Mouse (Mus musculus): ENCODE results near the gene Arl5c. TPM values are rescaled to one million over a fixed set of nuclear protein-coding genes. Genes with fewer than 3 reads are reported as not detected.

Arl5c gene
- total RNA-seq, 4 experiments from 2014 or later: 0.59 to 1.5 (median 1.3) TPM

Small RNA genes within 50 kb of the gene (microRNA-seq; reads per million reads assigned to microRNA genes)
- gene Gm22461 (0 reads per million in 2 experiments), gene Gm27597 (0 reads per million in 2 experiments)

Other genes starting within 250 kb of the Arl5c start
- gene Cwc25, start 229.6 kb downstream of the Arl5c start, total RNA-seq (2022): 10 to 100 TPM; 18.6 to 22.2 (median 20.6) TPM
- 1 to 10 TPM in 1 of 4 experiments, under 1 TPM in 2, not detected in 1; 0.93 to 1.4 (median 0.98) TPM for gene 1700001P01Rik, start 220.3 kb downstream of the Arl5c start, total RNA-seq (2022)
- 100 to 1,000 TPM; 304 to 481 (median 389) TPM for gene Rpl23, start 213.7 kb downstream of the Arl5c start, total RNA-seq (2022)
- 100 to 1,000 TPM; 102 to 109 (median 104) TPM for gene Lasp1, start 197.2 kb downstream of the Arl5c start, total RNA-seq (2022)
- 10 to 100 TPM; 58.6 to 70.2 (median 68.1) TPM for gene B230217C12Rik, start 155.4 kb downstream of the Arl5c start, total RNA-seq (2022)
- gene Fbxo47, start 112.0 kb downstream of the Arl5c start, total RNA-seq (2022): 1 to 10 TPM; 1.9 to 4.6 (median 2.4) TPM
- 10 to 100 TPM; 18.0 to 21.1 (median 19.8) TPM for gene Plxdc1, start 9.7 kb downstream of the Arl5c start, total RNA-seq (2022)
- gene Cacnb1, start 26.9 kb upstream of the Arl5c start, total RNA-seq (2022): 100 to 1,000 TPM; 123 to 145 (median 134) TPM
- gene Rpl19, start 30.5 kb upstream of the Arl5c start, total RNA-seq (2022): 100 to 1,000 TPM; 520 to 711 (median 600) TPM
- gene Stac2, start 57.3 kb upstream of the Arl5c start, total RNA-seq (2022): 10 to 100 TPM; 47.7 to 56.4 (median 52.4) TPM
- gene Fbxl20, start 154.2 kb upstream of the Arl5c start, total RNA-seq (2022): 10 to 100 TPM; 35.0 to 49.9 (median 41.5) TPM
- gene Med1, start 197.1 kb upstream of the Arl5c start, total RNA-seq (2022): 10 to 100 TPM; 42.9 to 57.7 (median 49.4) TPM
- 10 to 100 TPM; 38.8 to 43.5 (median 42.3) TPM for gene Cdk12, start 206.9 kb upstream of the Arl5c start, total RNA-seq (2022)

Measured in layer of hippocampus, adult 8-10 months (tissue).